Mouse (Mus musculus) induced T-regulatory cell, adult 2 months (primary cell): ENCODE results near the gene Rgs8.

Experiments
- DNase-seq: peaks from one replicate; pipeline ENCODE4 v3.0.0-alpha.2; 2012; ENCODE audit warnings: low read depth

Rgs8 gene

DNA sequence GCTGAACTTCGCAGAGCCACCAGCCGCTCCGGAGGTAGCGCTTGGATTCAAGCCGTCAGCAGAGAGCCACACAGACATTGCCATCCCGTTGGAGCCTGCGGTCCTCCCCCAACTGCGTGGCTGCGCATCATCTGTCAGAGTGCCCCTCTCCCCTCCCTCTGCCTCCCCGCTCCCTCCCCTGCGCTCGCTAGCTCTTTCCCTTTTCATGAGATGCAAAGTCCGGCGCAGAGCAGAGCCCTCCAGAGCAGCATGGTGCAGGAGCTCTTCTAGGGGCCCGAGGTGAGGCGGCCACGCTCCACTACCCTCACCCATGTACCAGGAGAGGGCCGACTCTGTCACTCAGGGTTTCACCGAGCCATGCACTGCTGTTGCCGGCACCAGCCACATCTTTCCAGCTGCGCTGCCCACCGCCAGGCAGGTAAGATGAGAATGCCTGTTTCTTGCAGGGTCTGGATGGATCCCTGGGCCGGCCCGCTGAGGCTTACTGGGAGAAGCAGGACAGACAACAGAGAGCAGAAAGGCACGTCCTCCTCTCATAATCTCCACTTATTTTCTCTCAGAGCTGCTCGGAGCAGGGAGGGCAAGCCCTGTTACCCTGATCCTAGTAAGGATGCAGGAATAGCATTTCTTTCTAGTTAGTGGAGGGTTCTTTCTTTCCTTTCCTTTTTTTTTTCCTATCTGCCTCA is at the start of gene Rgs8:
Rgs8 (plus strand) TSS at position 88 of the 686 bp plus-strand sequence.
- DNase-seq, result no peak

DNA sequence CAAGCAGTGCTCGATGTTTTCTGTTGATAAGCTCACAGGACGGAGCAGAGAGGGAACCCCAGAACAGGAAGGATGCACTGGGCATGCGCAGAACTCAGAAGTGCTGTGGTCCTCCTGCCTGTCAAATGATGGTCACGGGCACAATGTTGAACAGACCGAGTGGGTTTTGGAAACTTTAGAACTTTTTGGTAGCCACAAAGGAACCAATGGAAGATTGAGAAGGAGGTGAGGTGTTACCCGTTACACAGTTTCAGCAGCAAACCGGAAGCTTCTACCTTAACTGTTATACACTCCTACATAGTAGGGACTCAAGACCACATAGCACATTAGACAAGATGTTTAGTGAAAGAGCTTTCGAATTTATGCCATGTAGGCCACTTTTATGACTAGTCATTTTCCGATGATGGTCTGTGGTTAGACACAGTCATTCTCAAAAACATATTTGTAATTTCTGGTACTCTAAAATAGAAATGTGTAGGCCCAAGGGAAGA is 35.4 kb upstream of the Rgs8 start:
- DNase-seq, result peak; percentile 96

DNA sequence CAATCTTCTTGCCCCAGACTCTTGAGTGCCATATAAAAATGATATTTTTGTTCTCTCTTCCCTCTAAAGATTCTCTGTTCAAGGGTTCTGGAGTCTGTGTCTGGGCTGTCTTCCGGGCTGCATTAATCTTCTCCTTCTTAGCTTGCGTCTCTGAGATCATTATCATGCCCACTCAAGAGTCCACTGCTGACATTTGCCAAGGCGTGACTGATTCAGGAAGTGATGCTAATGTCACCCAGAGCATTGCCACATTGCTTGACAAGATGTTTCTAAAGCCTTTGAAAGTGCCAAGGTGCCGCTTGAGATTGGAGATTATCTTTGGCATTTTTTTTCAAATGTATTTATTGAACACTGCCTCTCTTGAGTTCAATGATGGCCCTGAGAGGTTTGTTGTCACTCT is 29.8 kb upstream of the Rgs8 start:
- peak; percentile 30 for DNase-seq

DNA sequence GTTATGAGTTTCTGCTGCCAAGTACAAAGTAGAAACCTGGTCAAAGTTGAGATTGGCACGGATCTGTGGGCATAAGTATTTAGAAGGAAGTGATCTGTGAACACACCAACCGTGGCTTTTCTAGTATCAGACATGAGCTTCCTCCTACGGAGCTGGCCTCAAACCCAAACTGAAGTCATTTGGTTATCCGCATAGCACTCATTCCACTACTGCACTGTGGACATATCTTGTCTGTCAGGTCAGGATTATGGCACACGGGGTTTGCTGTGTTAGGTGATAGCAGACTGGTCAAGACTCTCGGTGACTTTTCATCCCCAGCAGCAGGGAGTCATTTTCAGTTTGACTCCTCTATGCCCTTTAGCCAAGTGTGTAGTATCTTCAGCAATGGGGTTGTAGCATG is 20.1 kb upstream of the Rgs8 start:
- no peak for DNase-seq

DNA sequence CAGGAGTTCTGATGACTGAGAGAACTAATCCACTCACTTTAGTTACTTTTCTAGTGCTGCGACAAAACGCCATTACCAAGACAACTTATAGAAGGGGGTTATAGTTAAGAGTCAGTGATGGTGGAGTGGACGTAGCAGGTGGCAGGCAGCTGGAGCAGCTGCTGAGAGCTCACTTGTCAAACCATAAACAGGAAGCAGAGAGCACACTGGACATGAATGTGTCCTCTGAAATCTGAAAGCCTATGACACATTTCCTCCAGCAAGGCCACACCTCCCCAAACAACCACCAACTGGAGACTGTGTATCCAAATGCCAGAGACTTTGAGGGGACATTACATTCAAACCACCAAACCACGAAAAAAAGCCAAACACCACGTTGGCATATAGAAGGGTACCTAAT is 17.8 kb upstream of the Rgs8 start:
- DNase-seq, result no peak

DNA sequence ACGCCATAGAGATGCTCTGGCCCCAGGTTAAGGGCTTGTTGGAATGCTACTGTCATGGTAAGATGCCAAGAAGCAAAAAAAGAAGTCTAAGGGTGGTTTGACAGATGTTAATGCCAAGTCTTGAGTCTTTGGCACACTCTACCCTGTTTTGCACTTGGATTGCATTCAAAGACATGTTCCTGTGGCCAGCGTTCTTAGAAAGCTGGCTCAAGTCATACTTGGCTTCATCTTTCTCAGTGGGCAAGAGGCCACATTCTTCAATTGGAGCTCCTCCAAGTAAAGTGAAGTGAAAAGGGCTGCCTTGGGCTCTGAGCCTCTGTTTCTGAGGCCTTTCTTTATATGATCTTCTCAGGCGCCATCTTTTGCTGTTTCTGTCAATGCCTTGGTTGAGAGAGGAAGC is 17.3 kb upstream of the Rgs8 start:
- no peak for DNase-seq

DNA sequence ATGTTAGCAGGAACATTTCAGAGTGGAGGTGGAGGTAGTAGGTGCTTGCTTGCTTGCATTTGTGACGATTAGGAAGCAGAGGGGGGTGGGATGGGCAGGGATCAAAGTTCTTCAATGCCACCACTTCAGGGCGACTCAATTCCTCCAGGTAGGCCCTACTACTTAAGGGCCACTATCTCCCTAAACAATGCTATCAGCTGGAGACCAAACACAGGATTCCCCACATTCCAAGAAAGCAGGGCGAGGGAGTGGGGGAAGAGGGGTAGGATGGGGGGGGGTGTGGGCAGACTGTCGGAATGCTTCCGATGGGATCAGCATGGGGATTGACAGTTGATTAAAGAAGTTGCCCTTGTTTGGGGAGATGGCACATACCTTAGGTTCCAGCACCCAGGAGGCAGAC is 16.0 kb upstream of the Rgs8 start:
- DNase-seq, result no peak

DNA sequence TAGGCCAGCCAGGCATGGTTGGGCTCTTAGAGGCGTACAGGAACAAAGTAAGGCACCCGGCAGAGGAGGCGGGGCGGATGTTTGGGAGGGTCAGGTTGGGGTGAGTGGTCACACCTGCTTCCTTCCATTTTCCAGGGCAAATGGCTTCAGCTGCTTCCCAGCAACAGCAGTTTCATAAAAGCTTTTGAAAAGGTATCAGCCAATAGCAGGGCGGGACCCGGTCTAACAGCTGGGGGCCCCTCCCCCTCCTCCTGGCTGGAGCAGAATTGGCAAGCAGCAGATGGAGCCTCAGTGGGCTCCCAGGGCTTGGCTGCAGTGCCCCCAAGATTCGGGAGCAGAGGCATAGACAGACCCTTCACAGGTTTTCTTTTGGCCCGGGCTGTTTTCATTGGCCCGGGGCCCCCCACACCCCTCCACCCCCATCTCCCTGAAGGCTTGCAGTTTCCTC is 11.3 kb upstream of the Rgs8 start:
- no peak for DNase-seq

DNA sequence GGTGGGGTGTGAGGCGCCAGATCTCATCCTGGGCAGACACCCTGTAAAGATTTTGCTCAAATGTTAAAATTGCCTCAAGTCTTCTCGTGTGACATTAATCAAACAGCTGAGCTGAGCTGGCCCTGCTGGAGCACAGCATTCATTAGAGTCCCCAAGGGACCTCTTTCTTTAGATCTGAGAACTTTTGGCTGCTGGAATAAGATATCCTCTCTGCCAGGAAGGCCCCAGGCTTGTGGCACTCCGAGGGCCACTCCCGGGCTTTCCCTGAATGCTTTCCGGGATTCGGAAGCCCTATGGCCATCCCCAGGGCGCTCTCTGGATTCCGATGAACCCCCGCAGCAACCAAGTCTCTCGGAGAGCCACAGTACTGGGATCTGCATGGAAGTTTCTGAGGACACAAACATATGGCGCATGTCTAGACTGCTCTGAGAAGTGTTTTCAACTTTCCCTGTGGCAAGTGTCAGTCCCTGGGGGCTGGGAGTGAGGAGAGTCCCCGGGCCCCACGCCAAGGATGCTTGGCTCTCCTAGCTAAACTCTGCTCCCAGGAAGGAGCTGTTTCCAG is 10.8 kb upstream of the Rgs8 start:
- DNase-seq, result no peak

DNA sequence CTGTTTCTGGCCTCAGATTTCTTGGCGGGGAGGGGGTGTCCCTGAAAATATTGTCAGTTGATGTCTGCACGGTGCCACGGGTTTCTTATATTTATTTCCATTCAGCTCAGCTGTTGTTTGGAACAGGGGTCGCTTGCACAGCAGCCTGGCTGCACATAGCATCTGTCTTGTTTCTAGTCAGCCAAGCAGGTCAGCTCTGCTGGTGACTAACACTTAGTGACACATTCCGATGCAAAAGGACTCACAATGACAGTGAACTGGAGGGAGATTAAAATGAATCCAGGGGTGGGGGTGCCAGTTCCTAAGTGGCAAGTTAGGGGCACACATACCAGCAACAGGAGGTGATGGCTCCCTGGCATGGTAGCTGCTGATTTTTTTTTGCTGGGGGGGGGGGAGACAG is 849 bp downstream of the Rgs8 start:
- DNase-seq, result no peak

DNA sequence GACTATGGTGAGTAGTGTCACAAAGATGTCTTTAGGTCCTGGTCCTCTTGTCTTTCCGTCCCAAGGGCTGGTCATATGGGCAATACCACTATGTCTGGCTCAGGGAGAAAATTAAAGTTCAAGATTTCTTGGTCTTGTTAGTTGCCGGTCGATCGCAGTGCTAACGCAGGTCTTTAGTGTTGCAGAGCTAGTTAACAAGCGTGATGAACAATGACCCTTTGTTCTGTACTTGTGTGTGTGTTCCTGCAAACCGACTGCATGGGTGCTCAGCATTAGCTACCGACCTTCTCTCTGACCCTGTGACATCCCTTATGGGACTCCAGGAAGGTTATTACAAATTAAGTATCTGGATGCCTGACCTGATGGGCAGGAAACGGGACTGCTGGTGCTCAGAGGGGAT is 6.8 kb downstream of the Rgs8 start:
- no peak for DNase-seq

DNA sequence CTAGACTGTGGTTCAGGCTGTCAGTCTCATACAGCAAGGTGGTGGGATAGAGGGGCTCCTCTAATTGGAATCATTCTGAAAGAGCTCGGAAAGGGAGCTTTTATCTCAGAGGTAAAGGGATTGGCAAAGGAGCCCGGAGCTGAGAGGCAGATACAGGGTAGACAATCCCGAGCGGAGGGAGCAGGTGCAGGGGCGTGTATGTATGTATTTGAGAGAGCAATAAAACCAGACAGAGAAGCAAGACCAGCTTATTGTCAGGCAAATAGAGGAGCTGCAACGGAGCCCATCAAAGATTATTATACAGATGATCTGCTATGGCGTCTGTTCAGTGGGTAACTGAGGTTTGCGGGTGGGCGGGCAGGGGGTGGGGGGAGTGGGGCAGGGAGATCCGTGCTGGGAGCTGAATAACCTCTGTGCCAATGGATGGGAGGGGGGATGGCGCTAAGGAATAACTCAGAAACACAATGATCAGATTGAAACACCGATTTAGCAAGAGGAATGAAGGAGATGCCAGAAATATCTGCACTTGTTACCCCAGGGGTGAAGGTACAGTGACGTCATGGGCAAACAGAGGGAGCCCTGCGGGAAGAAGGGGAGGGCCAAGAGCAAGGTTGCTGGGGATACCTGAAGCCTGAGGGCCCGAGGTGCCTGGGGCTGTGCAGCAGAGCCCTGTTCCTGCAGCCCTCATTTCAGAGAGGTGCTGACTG is 8.3 kb downstream of the Rgs8 start:
- DNase-seq, result no peak

DNA sequence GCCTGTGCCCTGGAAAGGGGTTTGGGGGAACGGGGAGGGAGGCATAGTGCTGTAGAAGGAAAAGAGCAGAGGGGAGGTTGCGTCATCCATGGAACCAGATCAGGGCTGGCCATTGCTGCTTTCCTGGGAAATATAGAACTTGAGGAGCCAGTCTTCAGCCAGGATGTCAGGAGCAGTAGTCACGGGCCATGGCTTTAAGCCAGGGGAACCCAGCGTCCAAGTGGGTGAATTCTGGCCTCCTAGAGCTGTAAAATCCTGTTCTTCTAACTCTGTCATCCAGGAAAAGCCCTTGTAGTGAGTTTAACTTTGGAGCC is 8.8 kb downstream of the Rgs8 start:
- DNase-seq, result no peak

DNA sequence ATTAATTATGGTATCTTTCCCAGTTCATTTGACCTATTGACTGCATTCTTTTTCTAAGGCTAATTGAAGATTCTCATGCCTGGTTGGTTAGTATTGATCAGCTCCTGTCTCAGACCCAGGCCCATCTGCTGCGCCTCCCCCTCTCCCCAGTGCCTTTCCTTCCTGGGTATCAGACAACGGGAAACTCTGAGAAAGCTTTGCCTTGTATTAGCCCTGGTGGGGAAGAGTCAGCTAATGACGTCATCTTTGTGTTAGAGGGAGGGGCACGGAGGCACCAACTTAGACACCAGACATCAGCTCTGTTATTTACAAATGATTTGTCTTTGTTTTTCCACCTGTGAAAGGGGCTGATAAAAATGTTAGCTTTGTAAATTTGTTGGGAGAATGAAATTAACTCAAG is 9.5 kb downstream of the Rgs8 start:
- DNase-seq, result no peak

DNA sequence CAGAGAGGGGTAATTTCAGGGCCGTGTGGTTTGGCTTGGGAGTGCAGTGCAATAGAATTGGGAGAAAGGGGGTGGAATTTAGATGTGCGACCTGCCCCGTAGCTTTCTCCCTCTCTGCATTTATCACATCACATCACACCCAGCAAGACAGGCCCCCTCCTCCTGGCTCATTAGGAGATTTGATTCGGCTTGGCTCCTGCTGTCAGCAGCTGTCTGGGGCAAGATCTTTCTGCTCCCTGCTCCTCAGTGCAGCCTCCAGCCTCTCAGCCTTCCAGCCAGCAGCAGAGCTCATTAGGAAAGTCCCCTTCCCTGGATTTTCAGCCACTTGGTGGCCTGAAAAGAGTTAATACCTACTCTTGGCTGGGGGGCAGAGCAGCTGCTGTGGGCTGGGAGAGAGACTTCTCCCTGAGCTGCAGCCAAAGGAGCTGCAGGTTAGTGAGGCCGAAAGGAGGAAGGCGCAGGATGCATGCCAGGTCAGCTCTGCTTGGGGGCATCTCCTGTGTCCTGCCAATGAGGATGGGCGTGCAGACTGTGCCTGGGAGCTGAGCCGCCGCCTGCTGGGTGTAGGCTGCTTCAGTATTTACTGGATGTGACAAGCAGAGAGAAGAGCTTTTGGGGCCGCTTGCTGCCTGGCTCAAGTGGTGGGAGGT is 12.4 kb downstream of the Rgs8 start:
- DNase-seq, result no peak

DNA sequence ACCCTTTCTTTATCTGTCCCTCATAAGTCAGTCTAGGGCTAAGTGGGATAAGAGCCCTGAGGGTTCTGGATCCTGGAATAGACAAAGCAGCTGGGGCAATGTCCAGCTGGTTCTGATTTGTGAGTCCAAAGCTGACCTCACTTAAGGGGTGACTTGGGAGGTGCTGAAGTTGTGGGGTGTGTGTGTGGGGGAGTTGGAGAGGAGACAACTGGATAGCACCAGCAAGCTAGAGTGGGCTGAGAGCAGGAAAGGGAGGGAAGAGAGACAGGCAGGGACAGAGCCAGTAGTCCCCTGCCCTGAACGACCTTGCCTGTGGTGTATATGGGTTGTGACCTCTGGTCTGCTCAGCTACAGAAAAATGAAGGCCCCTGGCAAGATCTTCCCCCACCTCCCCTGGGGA is 13.4 kb downstream of the Rgs8 start:
- DNase-seq, result no peak

DNA sequence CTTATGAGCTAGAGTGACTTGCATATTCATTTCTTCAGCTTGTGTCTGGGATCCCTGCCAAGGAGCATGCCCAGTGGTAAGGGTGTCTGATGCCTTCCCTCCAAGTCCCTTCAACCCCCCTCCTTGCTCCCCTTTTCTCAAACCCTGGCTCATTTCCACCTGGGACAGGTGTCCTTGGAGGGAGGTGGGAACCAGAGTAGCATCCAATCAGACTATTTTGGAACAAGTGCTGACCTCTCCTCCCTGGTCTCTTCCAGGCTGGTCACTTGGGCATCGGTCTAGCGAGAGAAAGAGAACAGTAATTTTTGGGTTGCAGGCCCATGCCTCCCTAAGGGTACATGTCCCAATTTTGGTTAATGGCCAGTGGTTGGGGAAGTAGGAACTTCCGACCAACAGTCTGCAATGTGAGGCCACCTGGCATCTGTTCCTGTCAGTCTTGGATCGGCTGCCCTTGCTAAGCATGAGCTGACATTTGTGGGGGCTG is 14.5 kb downstream of the Rgs8 start:
- DNase-seq, result no peak

DNA sequence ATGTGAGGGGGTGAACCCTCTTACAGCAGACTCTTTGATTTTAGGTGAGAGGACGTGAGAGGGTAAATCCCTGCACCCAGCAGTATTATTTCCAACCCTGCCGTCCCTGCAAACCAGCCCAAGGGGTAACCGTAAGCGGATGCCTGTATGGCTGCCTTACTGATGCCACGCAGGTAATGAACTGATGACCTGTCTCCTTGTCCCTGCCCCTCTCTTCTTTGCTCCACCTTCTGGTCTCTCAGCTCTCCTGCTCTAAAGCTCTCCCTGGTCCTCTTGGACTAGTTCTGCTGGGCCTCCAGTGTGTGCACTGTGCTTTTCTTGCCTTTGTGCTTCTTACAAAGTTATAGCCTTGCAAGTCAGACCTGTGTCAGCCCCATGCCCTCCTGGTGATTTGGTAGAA is 15.0 kb downstream of the Rgs8 start:
- no peak for DNase-seq

DNA sequence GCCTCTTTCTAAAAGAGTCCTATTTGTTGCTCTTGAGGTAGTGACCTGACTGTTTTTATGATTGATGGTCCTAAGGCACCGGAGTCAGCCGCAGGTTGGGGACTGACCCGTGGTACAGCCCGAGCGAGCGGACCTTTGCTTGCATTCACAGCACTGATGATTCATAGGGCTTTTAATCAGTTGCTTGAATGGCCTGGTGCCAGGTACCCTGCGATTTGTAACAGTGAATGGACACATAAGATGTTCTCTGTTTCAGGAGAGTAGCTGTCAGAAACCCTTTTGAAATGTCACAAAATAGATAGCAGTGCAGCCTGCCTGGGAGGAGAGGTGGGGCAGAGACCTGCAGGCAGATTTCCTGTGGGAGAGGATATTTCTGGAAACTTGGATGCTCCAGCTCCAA is 16.3 kb downstream of the Rgs8 start:
- DNase-seq, result no peak

DNA sequence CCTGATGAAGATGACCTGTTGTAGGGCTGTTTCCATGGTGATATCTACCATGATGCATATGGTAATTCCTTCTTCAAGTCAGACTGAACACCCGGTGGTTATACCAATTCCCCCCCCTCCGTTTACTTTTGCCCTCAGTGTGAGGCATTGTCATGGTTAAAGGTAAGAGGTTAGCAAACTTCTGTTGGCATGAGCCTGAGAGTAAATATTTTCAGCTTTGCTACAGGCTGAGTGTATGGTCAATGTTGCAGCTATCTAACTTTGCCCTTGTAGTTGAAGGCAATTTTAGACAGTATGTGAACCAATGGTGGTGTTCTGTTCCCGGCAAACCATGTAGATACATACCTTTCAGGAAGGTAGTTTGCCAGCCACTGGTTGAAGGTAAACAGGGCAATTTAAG is 16.9 kb downstream of the Rgs8 start:
- DNase-seq, result no peak

DNA sequence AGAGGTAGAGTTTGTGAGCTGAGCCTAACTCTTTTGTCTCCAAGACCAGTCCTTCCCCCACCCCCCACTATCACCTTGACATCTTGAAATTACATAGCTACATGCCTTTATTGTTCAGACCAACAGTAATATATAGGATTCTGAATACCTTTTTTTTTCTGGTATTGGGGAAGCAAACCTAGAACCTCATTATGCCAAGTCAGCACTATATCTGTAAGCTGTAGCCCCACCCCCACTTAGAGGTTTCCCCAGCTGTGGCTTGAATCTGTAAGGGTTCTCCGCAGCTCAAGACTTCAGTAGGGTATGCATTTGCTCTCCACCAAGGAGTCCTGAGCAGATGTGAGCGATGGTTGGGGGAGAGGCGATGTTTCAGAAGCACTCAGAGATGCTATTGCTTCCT is 18.5 kb downstream of the Rgs8 start:
- no peak for DNase-seq

DNA sequence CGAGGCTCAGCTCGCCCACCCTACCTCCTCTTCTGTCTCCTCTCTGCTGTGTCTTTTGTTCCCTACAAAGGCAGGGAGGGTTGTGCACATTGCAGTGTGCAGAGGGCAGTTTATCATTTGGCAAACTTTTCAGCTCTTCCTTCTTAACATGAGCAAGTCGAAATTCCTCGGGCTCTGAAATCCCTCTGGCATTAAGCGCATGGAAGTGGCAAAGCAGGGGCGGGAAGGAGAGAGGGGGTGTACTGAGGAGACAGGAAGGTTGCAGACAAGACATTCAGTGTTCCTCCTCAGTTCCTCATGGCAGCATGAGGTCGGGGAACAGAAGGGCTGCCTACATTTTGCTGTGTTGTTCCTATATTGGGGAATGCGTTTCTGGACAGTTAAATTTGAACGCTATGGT is 19.9 kb downstream of the Rgs8 start:
- DNase-seq, result no peak

DNA sequence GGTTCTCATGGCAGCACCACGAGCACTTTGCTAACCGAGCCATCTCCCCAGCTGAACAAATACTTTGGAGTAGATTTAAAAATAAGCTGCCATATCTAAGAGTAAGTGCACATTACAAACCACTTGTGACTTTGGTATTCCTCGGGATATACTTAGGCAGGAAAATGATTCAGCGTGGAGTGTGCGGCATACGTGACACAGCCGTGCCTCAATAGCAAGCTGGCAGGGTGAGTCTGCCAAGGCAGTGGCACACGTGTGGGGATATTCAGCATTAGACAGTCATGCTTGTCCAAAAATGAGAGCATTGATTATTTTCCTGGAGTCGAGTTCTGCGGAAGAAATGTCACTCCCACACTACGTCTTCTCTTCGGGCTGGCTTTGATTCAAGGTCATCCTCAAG is 21.1 kb downstream of the Rgs8 start:
- no peak for DNase-seq
